Mouse (Mus musculus) small intestine, adult 2 months (tissue): ENCODE data around the gene Pnldc1. TPM values are rescaled to one million over a fixed set of nuclear protein-coding genes. Genes with fewer than 3 reads are reported as not detected.

ENCODE experiments used
- H3K27ac ChIP-seq: fragments of 200-500 bp; 2 replicates; pipeline ENCODE4 v1.5.1; 2012; ENCODE audit warnings: low read depth, low read length, control low read depth, inconsistent platforms; ENCODE audit not compliant: insufficient read depth
- H3K27me3 ChIP-seq: fragments of 200-500 bp; 2 replicates; pipeline ENCODE4 v1.6.1; 2012; ENCODE audit warnings: mild to moderate bottlenecking, moderate library complexity, low read length, inconsistent platforms; ENCODE audit not compliant: control insufficient read depth, insufficient read depth
- H3K36me3 ChIP-seq: fragments of 200-500 bp; 2 replicates; pipeline ENCODE4 v1.6.1; 2012; ENCODE audit warnings: mild to moderate bottlenecking, low read length, control low read depth, inconsistent platforms; ENCODE audit not compliant: control insufficient read depth, insufficient read depth
- H3K4me1 ChIP-seq: fragments of 200-500 bp; 2 replicates; pipeline ENCODE4 v1.6.1; 2012; ENCODE audit warnings: low read length, inconsistent platforms, mixed read lengths; ENCODE audit not compliant: control insufficient read depth, insufficient read depth, insufficient read length
- H3K4me3 ChIP-seq: fragments of 200-500 bp; 2 replicates; pipeline ENCODE4 v1.5.1; 2012; ENCODE audit warnings: low read depth, mild to moderate bottlenecking, control low read depth, inconsistent platforms, low read length, moderate library complexity
- CTCF ChIP-seq: fragments of 200-500 bp; IDR thresholded peaks from 2 replicates; pipeline ENCODE4 v1.5.1; 2012; ENCODE audit warnings: low read depth, mild to moderate bottlenecking, control low read depth, inconsistent platforms, low read length, moderate library complexity, mixed read lengths; ENCODE audit not compliant: insufficient replicate concordance, insufficient read length; ENCODE audit errors: extremely low read depth
- POLR2A ChIP-seq: fragments of 200-500 bp; IDR thresholded peaks from 2 replicates; pipeline ENCODE4 v1.6.1; 2012; ENCODE audit warnings: low read depth, mild to moderate bottlenecking, control low read depth, inconsistent platforms, low read length, moderate library complexity
- WGBS: fragments of 180-500 bp; shearing (Covaris S2); methylation state at CpG from one replicate; pipeline ENCODE4 v1.1.7; 2018; 5-methylcytosine and 5-hydroxymethylcytosine counted together
- polyA plus RNA-seq: library from polyadenylated mRNA; depleted of rRNA; stranded (reverse); fragments of >200 nt; gene quantifications from 2 replicates; pipeline ENCODE4 v1.2.3, GENCODE M21; 2012

Pnldc1 gene
- polyA plus RNA-seq, 1 experiment: 0.24 TPM

- Histone ChIP-seq H3K27me3 (no peaks in the 10 kb centered on the region), H3K27ac (no peak overlapping the region), H3K36me3 (peaks cover 41% of the 10 kb centered on the region), H3K4me1 (no peaks in the 10 kb centered on the region), H3K4me3 (no peak overlapping the region)
- TF ChIP-seq CTCF (no peak), POLR2A (no peak)
- 84% methylated on average over 3 of the region's 3 CpGs for WGBS
These were observed 15.0 kb upstream of the Pnldc1 start for GRCm38 (mm10) chr17:12925001-12925400.

- 89% methylated on average over 1 of the region's 1 CpGs for WGBS
- Histone ChIP-seq H3K4me3 (no peak overlapping the region), H3K27ac (no peak overlapping the region), H3K4me1 (no peaks in the 10 kb centered on the region), H3K27me3 (no peaks in the 10 kb centered on the region), H3K36me3 (peaks cover 47% of the 10 kb centered on the region)
- no peak for TF ChIP-seq POLR2A
- TF ChIP-seq CTCF: no peak
These were observed 11.0 kb upstream of the Pnldc1 start for GRCm38 (mm10) chr17:12921073-12921472.

GRCm38 (mm10) chr17:12916588-12917380 is 6.8 kb upstream of the Pnldc1 start:
- no peaks in the 10 kb centered on the region for H3K4me1 ChIP-seq
- TF ChIP-seq POLR2A (no peak), CTCF (no peak)
- peak overlapping the region; percentile 83 for H3K4me3 ChIP-seq
- H3K27ac ChIP-seq: peak overlapping the region; percentile 80
- H3K27me3 ChIP-seq: no peaks in the 10 kb centered on the region
- WGBS: under 1% methylated on average over 40 of the region's 40 CpGs
- peaks cover 36% of the 10 kb centered on the region for H3K36me3 ChIP-seq

- under 1% methylated on average over 56 of the region's 56 CpGs for WGBS
- peaks cover 38% of the 10 kb centered on the region for H3K36me3 ChIP-seq
- TF ChIP-seq POLR2A (peak; percentile 60), CTCF (no peak)
These were observed 6.0 kb upstream of the Pnldc1 start, which contains the start of gene Mrpl18 for GRCm38 (mm10) chr17:12915881-12916583. Mrpl18 (minus strand) TSS chr17:12916345.

GRCm38 (mm10) chr17:12915488-12915880 is 5.5 kb upstream of the Pnldc1 start, which contains the start of gene Tcp1:
Tcp1 (plus strand) TSS chr17:12915701.
- 1% methylated on average over 18 of the region's 18 CpGs for WGBS
- H3K27me3 ChIP-seq: no peaks in the 10 kb centered on the region
- peak within 1 kb of the TSS; percentile 83 for H3K4me3 ChIP-seq

More at GRCm38 (mm10) chr17:12915881-12916583, 6.0 kb upstream of the Pnldc1 start, which contains the start of gene Mrpl18:
- Histone ChIP-seq H3K27me3 (no peaks in the 10 kb centered on the region), H3K27ac (peak within 1 kb of the TSS; percentile 80), H3K4me3 (peak within 1 kb of the TSS; percentile 83), H3K4me1 (no peaks in the 10 kb centered on the region)

GRCm38 (mm10) chr17:12910391-12910790 is 361 bp upstream of the Pnldc1 start:
- no peaks in the 10 kb centered on the region for H3K27me3 ChIP-seq
- 81% methylated on average over 8 of the region's 8 CpGs for WGBS
- H3K36me3 ChIP-seq: peaks cover 42% of the 10 kb centered on the region
- no peak overlapping the region for H3K4me3 ChIP-seq
- no peaks in the 10 kb centered on the region for H3K4me1 ChIP-seq
- H3K27ac ChIP-seq: no peak overlapping the region
- TF ChIP-seq POLR2A (no peak), CTCF (no peak)

More at GRCm38 (mm10) chr17:12915488-12915880, 5.5 kb upstream of the Pnldc1 start, which contains the start of gene Tcp1:
- H3K27ac ChIP-seq: peak within 1 kb of the TSS; percentile 80
- H3K36me3 ChIP-seq: peaks cover 40% of the 10 kb centered on the region
- no peaks in the 10 kb centered on the region for H3K4me1 ChIP-seq
- TF ChIP-seq CTCF (no peak), POLR2A (no peak)

GRCm38 (mm10) chr17:12906436-12906835 is 3.6 kb downstream of the Pnldc1 start:
- whole genome bisulfite sequencing: 91% methylated on average over 9 of the region's 9 CpGs
- TF ChIP-seq POLR2A (no peak), CTCF (no peak)
- H3K4me3 ChIP-seq: no peak overlapping the region
- H3K4me1 ChIP-seq: no peaks in the 10 kb centered on the region
- H3K27ac ChIP-seq: no peak overlapping the region
- peaks cover 28% of the 10 kb centered on the region for H3K36me3 ChIP-seq
- no peaks in the 10 kb centered on the region for H3K27me3 ChIP-seq
